Mouse (Mus musculus): ENCODE data around the gene Dnm1l.

DNA sequence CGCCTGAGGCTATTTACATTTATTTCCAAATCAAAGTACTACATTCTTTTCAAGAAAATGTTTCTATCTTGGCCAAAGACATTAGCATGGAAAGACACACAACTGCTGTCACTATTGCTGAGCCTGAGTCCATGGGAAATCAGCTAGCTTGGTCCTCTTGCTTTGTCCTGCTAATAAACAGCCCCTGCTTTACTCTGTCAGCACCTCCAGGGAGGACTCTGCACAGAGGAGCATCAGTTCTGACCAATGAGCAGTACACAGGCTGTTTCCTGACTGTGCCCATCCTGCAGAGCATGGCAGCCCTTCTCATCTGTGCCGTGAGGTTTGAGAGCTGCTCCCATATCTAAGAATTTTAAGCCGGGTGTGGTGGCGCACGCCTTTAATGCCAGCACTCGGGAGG is 85.0 kb downstream of the Dnm1l start:
- no peak for TF ChIP-seq CTCF (IDR thresholded peaks at IDR 0.05; ENCODE audit: borderline replicate concordance, control insufficient read depth, extremely low read depth, insufficient read depth, low read length, poor library complexity)
- TF ChIP-seq POLR2A (IDR thresholded peaks at IDR 0.05; ENCODE audit: control insufficient read depth, extremely low read depth, insufficient read depth, low read length, poor library complexity) = no peak

Measured in thymus, adult 2 months (tissue).